Mouse (Mus musculus) liver, embryonic 14.5 days (tissue): ENCODE results near the gene Nr1d1.

Experiments used
- CTCF ChIP-seq: IDR thresholded peaks from 2 replicates; pipeline ENCODE4 v1.5.1; 2016; ENCODE audit warnings: antibody characterized with exemption, low read depth, control low read depth
- EP300 ChIP-seq: IDR thresholded peaks from 2 replicates; pipeline ENCODE4 v1.6.1; 2016; ENCODE audit warnings: antibody characterized with exemption, low read depth

GRCm38 (mm10) chr11:98790631-98791205 lies 15.6 kb upstream of the Nr1d1 start:
- TF ChIP-seq CTCF (no peak), EP300 (no peak)
